Mouse (Mus musculus) left cerebral cortex, postnatal 36 days (tissue): ENCODE measurements around the gene Erbin. TPM values are rescaled to one million over a fixed set of nuclear protein-coding genes. Genes with fewer than 3 reads are reported as not detected.

ENCODE experiments used
- DNase-seq, 2 experiments: peaks; one replicate each; pipeline ENCODE4 v3.0.0; 2021 to 2022; ENCODE audit warnings: low spot score in 2 of 2, mixed read lengths in 1 of 2
- intact Hi-C: fragments of 180-260 bp; cut with DNase I; formaldehyde crosslinking; loops from one replicate; pipeline ENCODE4 v1.15.1; 2025
- total RNA-seq, 2 experiments: library from RNA; stranded (reverse); gene quantifications; 2 replicates each; pipeline ENCODE4 v1.2.3; 2021

The Erbin gene
- 10 to 100 TPM; 37.6 to 42.5 TPM for total RNA-seq

- peak; percentile 63 to 71 for DNase-seq
- intact Hi-C loops, result loop anchor here (5.0 kb wide), 2 partner anchors 122 to 192 kb away; no protein-coding TSS in a partner anchor
Observed at GRCm38 (mm10) chr13:103920261-103920932, at the start of gene Erbin. Erbin (minus strand) TSS chr13:103920514.

- intact Hi-C loops, result no loop called here
Observed at GRCm38 (mm10) chr13:103969912-103970311, 49.6 kb upstream of the Erbin start.

GRCm38 (mm10) chr13:103967987-103968386, 47.7 kb upstream of the Erbin start:
- intact Hi-C loops, result no loop called here
- no peak for DNase-seq

More at GRCm38 (mm10) chr13:103969912-103970311, 49.6 kb upstream of the Erbin start:
- DNase-seq, result no peak

- intact Hi-C loops, result no loop called here
- no peak for DNase-seq
Observed at GRCm38 (mm10) chr13:103966696-103967215, 46.4 kb upstream of the Erbin start.

GRCm38 (mm10) chr13:103965187-103965586, 44.9 kb upstream of the Erbin start:
- DNase-seq, result no peak
- intact Hi-C loops, result no loop called here

GRCm38 (mm10) chr13:103963094-103963493, 42.8 kb upstream of the Erbin start:
- intact Hi-C loops, result no loop called here
- DNase-seq, result no peak

- intact Hi-C loops, result no loop called here
- DNase-seq, result no peak
Observed at GRCm38 (mm10) chr13:103959841-103960240, 39.5 kb upstream of the Erbin start.

- intact Hi-C loops, result no loop called here
- no peak for DNase-seq
Observed at GRCm38 (mm10) chr13:103958607-103959123, 38.4 kb upstream of the Erbin start.

GRCm38 (mm10) chr13:103957175-103957940, 37.0 kb upstream of the Erbin start:
- no peak for DNase-seq
- intact Hi-C loops, result no loop called here

GRCm38 (mm10) chr13:103955652-103956051, 35.3 kb upstream of the Erbin start:
- DNase-seq, result no peak
- intact Hi-C loops, result no loop called here

GRCm38 (mm10) chr13:103951393-103951792, 31.1 kb upstream of the Erbin start:
- DNase-seq, result no peak
- intact Hi-C loops, result no loop called here

- no peak for DNase-seq
- intact Hi-C loops, result no loop called here
Observed at GRCm38 (mm10) chr13:103940796-103941195, 20.5 kb upstream of the Erbin start.

- DNase-seq, result no peak
- intact Hi-C loops, result loop anchor here (5.0 kb wide), 2 partner anchors 118 to 188 kb away; no protein-coding TSS in a partner anchor
Observed at GRCm38 (mm10) chr13:103924586-103924985, 4.3 kb upstream of the Erbin start.

GRCm38 (mm10) chr13:103923402-103924065, 3.2 kb upstream of the Erbin start:
- DNase-seq, result no peak
- intact Hi-C loops, result loop anchor here (5.0 kb wide), 2 partner anchors 119 to 189 kb away; no protein-coding TSS in a partner anchor

- no peak for DNase-seq
- intact Hi-C loops, result loop anchor here (5.0 kb wide), 2 partner anchors 120 to 190 kb away; no protein-coding TSS in a partner anchor
Observed at GRCm38 (mm10) chr13:103921831-103922380, 1.6 kb upstream of the Erbin start.

- intact Hi-C loops, result loop anchor here (5.0 kb wide), 2 partner anchors 121 to 191 kb away; no protein-coding TSS in a partner anchor
- peak; percentile 75 to 82 for DNase-seq
Observed at GRCm38 (mm10) chr13:103920933-103921830, 868 bp upstream of the Erbin start.

GRCm38 (mm10) chr13:103919956-103920260, 406 bp downstream of the Erbin start:
- DNase-seq, result peak in 1 of 2 experiments; percentile 7

GRCm38 (mm10) chr13:103919234-103919955, 919 bp downstream of the Erbin start:
- DNase-seq, result peak; percentile 9 to 12
- intact Hi-C loops, result no loop called here

More at GRCm38 (mm10) chr13:103919956-103920260, 406 bp downstream of the Erbin start:
- intact Hi-C loops, result loop anchor here (5.0 kb wide), 2 partner anchors 122 to 192 kb away; no protein-coding TSS in a partner anchor
